Mouse (Mus musculus): ENCODE data around the gene Tsc22d3. TPM values are rescaled to one million over a fixed set of nuclear protein-coding genes. Genes with fewer than 3 reads are reported as not detected.
"Not testable (repeated sequence)": the region's sequence is repeated elsewhere in the genome, so short reads cannot be mapped to it uniquely, and the experiment has no call there.

Gene Tsc22d3
- total RNA-seq, 2 experiments from 2014 or later, result 239 to 501 TPM

DNA sequence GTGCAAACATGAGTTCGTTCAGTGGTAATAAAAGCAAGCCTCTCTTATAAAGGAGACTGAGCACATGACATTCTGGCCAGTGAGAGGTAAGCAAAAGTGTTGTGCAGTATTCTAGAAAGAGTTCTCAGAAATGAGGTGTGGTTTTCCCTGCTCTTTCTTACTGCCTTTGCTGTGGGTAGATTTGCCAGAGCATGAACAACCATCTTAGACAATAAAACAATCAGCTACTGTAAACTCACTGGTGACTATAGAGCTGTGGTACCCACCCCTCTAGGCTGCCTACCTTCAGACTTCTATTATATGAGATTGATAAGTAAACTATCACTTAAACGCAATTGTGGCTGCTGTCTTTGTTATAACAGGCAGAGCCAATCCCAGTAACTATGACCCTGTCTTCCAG is 69.1 kb downstream of the Tsc22d3 start:
- DNase-seq (ENCODE audit: low spot score), result no peak

GRCm38 (mm10) chrX:140530632-140531031 is 69.8 kb downstream of the Tsc22d3 start:
- DNase-seq (ENCODE audit: low spot score), result no peak

GRCm38 (mm10) chrX:140529074-140529561 is 71.3 kb downstream of the Tsc22d3 start:
- DNase-seq (ENCODE audit: low spot score), result peak; percentile 72

GRCm38 (mm10) chrX:140527231-140527630 is 73.2 kb downstream of the Tsc22d3 start:
- DNase-seq (ENCODE audit: low spot score), result no peak

DNA sequence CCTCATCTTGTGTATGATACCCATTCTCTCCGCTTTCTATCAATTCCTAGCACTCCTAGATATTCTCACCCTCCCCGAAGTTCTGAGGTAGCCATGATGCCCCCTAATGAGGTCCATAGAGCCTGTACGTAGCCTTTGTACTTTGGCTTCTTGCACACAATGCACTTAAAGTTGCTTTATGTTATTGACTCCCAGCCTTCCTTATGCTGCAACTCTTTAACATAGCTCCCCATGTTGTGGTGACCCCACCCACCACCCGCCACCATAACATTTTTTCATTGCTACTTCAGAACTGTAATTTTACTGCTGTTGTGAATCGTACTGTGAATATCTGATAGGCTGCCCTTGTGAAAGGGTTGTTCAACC is 74.2 kb downstream of the Tsc22d3 start:
- DNase-seq (ENCODE audit: low spot score), result no peak

GRCm38 (mm10) chrX:140525604-140526252 is 74.7 kb downstream of the Tsc22d3 start:
- DNase-seq (ENCODE audit: low spot score), result no peak

- DNase-seq (ENCODE audit: low spot score), result peak; percentile 81
Observed at GRCm38 (mm10) chrX:140524231-140524630, 76.2 kb downstream of the Tsc22d3 start.

- DNase-seq (ENCODE audit: low spot score), result peak; percentile 77
Observed at GRCm38 (mm10) chrX:140522071-140522765, 78.2 kb downstream of the Tsc22d3 start.

DNA sequence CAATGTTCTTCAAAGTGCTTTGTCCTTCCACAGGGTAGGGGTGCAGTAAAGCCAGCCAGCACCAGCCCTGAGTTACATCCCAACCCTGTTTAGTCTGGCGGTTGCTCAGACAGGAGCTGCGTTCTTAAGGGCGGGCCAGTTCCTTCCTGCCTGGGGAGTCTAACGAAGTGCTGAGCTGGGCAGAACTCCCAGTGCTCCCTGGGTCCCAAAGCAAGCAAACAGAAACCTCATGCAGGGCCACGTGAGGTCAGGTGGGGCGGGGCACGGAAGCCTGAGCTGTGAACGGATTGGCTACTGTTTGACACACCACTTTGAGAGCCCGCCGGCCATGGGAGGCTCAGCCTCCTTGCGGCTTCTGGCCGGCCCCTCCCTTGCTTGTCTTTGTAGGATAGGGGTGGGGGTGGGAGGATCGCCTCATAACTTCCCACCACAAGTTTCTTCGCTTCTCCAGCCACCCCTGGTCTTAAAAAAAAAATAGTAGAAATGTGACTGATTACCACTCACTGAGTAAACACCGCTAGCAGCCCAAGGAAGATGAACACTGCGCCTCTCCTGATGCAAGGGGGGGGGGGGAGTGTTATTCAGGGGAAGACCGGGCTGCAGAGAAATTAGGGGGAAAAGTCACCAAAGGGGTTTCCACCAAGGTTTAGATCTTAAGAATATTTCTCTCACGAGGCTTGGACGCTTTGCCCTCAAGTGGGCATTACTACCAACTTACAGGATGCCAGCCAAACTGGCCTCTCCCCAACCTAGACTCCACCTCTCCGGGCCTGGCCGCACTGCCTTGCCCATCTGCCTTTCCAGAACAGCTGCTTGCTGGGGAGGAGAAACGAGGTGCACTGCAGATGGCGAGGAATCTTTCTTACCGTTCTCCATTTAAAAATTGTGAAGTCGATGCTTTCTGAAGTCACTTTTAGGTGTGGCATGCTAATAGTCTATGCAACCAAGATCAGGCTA is 80.0 kb downstream of the Tsc22d3 start:
- peak; percentile 96 for DNase-seq (ENCODE audit: low spot score)

DNA sequence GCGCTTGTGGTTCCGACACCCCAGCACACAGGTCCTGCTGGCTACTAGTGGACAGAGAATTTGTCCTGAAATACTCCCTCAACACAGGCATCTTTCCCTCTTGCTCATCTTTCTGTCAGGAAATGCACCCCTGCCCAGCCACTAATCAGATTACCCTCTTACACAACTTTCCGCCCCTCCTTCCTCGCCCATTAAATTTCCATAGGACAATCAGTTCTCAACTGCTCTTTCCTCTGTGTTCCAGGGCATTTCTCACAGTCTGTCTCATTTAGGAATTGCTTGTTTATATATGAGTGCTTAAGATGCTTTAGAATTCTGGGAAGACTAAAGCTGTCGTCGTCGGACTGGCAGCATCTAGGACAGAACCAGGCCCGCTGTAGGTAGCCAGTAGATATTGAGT is 82.1 kb downstream of the Tsc22d3 start:
- no peak for DNase-seq (ENCODE audit: low spot score)

DNA sequence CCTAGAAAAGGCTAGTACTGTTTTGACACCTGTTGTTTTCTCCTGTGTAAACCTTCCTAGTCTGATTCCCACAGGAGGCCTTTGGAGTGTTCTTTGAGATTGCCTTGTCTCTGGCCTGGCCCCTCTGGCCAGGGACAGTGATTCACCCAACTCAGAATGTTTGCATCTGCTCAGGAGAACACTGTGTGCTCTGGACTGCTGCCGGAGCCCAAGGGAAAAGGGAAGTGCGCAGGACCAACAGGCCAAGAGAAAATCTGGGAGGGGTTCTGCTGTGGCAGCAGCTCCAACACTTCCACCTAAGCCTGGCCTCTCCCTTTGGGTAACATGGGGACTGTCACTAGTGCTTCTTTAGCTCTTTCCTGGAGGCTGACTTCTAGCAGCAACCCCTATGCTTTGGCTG is 87.1 kb downstream of the Tsc22d3 start:
- DNase-seq (ENCODE audit: low spot score), result peak; percentile 85

DNA sequence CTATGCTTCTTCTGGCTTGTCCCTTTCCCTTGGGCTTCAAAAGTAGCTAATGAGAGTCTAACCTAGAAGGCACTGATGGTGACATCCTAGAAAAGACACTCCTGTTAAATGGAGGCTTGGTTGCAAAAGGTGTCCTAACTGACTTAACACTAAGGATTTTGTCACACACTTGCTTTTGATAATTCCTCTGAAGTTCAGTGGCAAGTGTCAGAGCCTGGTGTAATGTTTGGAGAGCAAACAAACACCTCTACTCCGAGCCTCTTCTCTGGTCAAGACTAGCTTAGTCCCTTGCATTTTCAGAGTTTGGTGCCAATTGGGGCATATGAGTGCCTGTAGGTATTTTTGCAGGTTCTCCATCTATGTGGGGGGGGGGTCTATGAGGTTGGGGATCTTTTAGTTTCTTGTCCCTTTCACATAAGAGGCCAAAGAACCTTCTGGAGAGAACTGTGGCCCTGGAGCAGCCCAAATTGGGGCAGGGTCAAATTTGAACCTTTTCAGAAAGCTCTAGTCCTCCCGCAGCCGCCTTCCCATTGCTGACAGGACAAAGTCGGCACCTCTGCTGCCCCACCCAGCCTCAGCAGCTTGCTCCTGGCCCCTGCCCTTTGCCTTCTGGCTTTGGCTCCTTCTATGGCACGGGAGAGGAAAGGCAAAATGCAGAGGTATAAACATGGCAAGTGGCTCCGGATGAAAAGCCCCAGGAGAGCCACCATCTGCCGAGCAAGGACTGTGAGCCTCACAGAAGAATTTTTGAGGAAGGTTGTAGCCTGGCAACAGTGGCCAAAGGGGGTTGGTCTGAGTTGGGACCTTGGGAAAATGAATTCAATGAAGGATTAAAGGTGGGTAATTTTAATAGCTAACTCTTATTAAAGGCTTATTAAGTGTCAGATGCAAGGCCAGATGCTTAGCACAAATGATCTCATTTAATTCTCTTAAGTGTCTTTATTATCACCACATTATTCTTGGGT is 88.5 kb downstream of the Tsc22d3 start:
- DNase-seq (ENCODE audit: low spot score), result no peak

- DNase-seq (ENCODE audit: low spot score), result peak; percentile 87
Observed at GRCm38 (mm10) chrX:140510696-140511429, 89.6 kb downstream of the Tsc22d3 start.

- no peak for DNase-seq (ENCODE audit: low spot score)
Observed at GRCm38 (mm10) chrX:140509817-140510216, 90.6 kb downstream of the Tsc22d3 start.

GRCm38 (mm10) chrX:140508791-140509190 is 91.7 kb downstream of the Tsc22d3 start:
- not testable (repeated sequence) for DNase-seq (ENCODE audit: low spot score)

GRCm38 (mm10) chrX:140507377-140507776 is 93.1 kb downstream of the Tsc22d3 start:
- no peak for DNase-seq (ENCODE audit: low spot score)

GRCm38 (mm10) chrX:140506436-140507180 is 93.9 kb downstream of the Tsc22d3 start:
- DNase-seq (ENCODE audit: low spot score), result no peak

DNA sequence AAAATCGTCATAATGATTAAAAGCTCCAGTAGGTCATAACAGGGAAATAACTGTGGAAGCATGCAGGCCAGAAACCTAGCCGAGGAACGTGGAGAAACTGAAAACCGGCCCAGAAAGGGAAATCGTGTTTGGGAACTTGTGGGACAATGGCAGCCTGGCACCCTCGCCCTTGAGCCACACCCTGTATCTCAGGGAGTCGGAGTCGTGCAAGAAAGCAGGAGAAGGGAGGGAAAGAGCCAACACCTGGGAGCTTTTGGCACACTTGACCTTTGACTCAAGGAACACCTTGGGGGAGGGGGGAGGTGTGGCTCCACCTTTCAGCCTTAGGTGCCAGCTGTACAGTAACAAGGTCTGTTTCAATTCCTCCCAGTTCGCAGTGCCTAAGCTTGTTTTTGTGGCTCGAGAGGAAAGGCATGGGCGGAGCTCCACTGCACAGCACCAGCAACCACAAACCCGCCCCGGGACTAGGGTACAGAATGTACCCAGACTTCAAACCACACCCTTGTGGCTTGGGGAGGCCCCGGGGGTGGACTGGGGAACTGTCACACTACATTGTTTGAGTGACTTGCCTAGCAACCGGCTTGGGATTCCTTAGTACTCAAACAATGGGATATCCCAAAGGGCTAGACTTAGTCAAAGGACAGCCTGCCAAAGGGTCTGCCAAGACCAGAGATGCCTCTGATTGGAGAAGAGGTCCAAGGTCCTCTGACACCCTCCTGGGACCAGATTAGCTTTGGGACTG is 94.8 kb downstream of the Tsc22d3 start:
- DNase-seq (ENCODE audit: low spot score), result peak; percentile 84

GRCm38 (mm10) chrX:140503905-140504304 is 96.6 kb downstream of the Tsc22d3 start:
- DNase-seq (ENCODE audit: low spot score), result peak; percentile 81
